Mouse (Mus musculus) olfactory bulb, adult 2 months (tissue): ENCODE data around the gene Wnt7b. TPM values are rescaled to one million over a fixed set of nuclear protein-coding genes. Genes with fewer than 3 reads are reported as not detected.

Source experiments
- H3K27ac ChIP-seq: fragments of 200-500 bp; 2 replicates; pipeline ENCODE4 v1.5.1; 2012; ENCODE audit warnings: low read depth, low read length; ENCODE audit not compliant: insufficient read depth
- H3K4me1 ChIP-seq: fragments of 200-500 bp; 2 replicates; pipeline ENCODE4 v1.6.1; 2012; ENCODE audit warnings: low read length; ENCODE audit not compliant: control insufficient read depth, insufficient read depth
- H3K4me3 ChIP-seq: fragments of 200-500 bp; 2 replicates; pipeline ENCODE4 v1.5.1; 2012; ENCODE audit warnings: mild to moderate bottlenecking, low read depth, low read length, moderate library complexity; ENCODE audit not compliant: insufficient read depth
- CTCF ChIP-seq: fragments of 200-500 bp; IDR thresholded peaks from 2 replicates; pipeline ENCODE4 v1.5.1; 2012; ENCODE audit warnings: low read depth, mild to moderate bottlenecking, low read length, moderate library complexity; ENCODE audit not compliant: insufficient read depth
- POLR2A ChIP-seq: fragments of 200-500 bp; IDR thresholded peaks from 2 replicates; pipeline ENCODE4 v1.6.1; 2012; ENCODE audit warnings: mild to moderate bottlenecking, low read depth, low read length, moderate library complexity; ENCODE audit not compliant: insufficient read depth
- whole genome bisulfite sequencing: fragments of 180-500 bp; shearing (Covaris S2); methylation state at CpG from one replicate; pipeline ENCODE4 v1.1.7; 2018; 5-methylcytosine and 5-hydroxymethylcytosine counted together
- polyA plus RNA-seq: library from polyadenylated mRNA; stranded (reverse); fragments of >200 nt; gene quantifications from 2 replicates; pipeline ENCODE4 v1.2.4, GENCODE M21; 2012; ENCODE audit warnings: low replicate concordance; ENCODE audit not compliant: missing spikeins, insufficient read depth, insufficient read length

Wnt7b gene
- polyA plus RNA-seq, 1 experiment, result not detected

DNA sequence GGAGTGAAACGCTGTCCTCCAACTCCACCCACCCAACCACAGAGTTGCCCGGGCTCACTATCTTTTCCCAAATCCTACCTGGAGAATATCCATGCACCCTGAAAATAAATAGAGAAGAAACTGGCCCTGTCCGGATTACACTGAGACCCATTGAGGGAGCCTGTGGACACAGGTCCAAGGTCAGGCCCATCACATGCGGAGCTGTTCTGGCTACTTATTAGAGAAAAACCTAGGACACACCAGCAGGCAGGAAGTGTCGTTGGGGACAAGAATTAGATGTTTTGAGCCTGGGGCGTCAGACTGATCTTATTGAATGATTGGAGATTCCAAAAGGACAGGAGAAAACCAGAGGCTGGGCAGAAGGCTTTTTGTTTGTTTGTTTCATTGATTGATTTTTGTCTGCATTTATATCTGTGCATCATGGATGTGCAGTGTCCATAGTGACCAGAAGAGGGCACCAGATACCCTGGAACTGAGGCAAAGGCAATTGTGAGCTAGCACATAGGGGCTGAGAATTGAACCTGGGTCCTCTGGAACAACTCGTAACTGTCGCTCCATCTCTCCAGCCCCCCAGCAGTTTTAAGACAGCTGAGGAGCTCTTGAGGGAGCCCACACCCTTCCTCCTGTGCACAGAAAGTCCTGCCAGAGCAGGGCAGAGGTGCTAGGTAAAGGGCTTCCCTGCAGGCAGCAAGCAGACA lies 30.5 kb upstream of the Wnt7b start:
- TF ChIP-seq CTCF (no peak), POLR2A (no peak)
- no peak overlapping the region for H3K4me3 ChIP-seq
- 72% methylated on average over 8 of the region's 8 CpGs for WGBS

DNA sequence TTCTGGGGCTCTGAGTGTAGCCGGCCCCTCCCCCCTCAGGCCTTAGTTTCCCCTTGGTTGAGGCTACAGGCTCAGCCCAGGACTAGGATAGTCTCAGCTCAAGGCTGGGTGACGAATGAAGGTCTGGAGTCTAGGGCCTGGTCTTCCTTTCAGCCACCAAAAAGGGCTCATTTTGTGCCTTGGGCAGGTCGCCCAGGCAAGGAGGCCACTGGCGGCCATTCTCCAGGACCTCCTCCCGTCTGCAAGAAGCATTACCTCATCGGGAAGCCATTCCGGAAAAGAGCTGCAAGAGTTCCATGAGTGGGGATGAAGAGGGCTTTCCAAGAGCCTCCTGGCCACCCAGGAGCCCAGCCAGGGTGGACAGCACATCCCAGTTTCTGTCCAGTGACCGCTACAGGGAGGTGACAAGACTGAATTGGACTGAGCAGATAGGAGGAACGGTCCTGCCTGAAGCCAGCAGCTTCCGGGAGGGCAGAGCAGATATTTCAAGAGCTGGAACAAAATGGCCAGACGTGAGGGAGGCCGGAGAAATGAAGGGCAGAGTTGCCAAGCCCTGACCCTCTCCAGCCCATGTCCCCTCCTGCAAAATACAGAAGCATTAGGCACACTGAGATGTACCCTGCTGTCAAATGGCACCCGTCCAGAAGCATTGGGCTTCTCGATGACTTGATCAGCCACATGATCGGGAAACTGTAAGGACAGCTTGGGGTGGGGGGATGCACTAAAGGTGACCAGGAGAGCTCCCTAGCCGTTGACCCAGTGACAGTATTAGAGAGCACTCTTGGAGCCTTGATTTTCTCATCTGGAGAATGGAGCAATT lies 29.6 kb upstream of the Wnt7b start:
- Histone ChIP-seq H3K27ac (peak overlapping the region; percentile 61), H3K4me1 (peaks cover 41% of the 10 kb centered on the region), H3K4me3 (no peak overlapping the region)
- WGBS, result 54% methylated on average over 16 of the region's 16 CpGs
- no peak for TF ChIP-seq CTCF
- no peak for TF ChIP-seq POLR2A

More for the DNA sequence above, 30.5 kb upstream of the Wnt7b start:
- H3K27ac ChIP-seq, result 0 out of 2 replicates have a peak overlapping the region, but pooled peaks have one; percentile 9
- peaks cover 41% of the 10 kb centered on the region for H3K4me1 ChIP-seq

DNA sequence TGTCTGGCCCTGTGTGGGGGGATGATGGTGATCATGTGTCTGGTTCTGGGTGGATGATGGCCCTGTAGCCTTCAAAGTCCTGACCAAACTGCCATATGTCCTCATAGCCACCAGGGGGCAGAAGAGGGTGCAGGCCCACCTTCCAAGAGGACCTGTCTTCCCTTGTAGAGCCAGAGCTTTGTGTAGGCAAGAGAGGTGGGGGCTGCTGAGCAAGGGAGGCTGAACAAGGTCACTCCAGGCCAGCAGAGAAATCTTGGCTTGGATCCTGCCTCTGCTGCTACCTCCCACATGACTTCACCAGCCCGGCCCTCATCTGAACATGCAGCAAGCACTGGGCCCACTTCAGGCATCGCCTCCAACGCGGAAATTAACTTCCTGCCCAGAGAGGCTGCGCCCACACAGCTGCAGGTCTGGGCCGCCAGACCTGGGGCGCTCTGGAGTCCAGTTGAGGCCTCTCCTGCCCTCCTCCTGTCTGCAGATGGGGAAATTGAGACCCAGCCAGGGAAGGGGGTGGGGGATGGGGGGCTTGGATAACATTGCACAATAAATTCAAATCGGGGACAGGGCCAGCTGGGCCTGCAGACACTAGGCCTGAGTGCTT lies 28.4 kb upstream of the Wnt7b start:
- Histone ChIP-seq H3K4me3 (no peak overlapping the region), H3K4me1 (peaks cover 46% of the 10 kb centered on the region), H3K27ac (peak overlapping the region; percentile 61)
- TF ChIP-seq CTCF (peak; percentile 87), POLR2A (no peak)
- 12% methylated on average over 8 of the region's 8 CpGs for WGBS

DNA sequence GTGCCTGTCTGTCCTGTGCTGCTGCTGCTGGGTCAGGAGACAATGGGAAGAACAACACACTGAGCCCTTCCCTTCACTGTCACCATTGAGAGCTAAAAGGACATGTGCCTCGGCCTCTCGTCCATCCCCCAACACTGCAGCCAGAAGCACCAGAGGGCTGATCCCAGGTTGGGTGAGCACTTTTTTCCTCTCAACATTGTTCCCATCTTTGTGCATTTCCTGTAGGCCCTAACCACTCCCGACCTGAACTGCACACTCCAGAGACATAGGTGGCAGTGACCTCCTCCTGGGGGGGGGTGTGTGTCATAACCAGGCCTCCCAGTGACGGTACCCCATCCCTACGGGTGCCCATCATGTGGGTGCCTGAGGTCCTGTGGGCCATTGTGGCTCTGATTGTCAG lies 27.8 kb upstream of the Wnt7b start:
- 59% methylated on average over 5 of the region's 5 CpGs for WGBS
- 0 out of 2 replicates have a peak overlapping the region, but pooled peaks have one; percentile 1 for H3K27ac ChIP-seq
- H3K4me1 ChIP-seq, result peaks cover 43% of the 10 kb centered on the region
- H3K4me3 ChIP-seq, result no peak overlapping the region
- TF ChIP-seq POLR2A (no peak), CTCF (no peak)

DNA sequence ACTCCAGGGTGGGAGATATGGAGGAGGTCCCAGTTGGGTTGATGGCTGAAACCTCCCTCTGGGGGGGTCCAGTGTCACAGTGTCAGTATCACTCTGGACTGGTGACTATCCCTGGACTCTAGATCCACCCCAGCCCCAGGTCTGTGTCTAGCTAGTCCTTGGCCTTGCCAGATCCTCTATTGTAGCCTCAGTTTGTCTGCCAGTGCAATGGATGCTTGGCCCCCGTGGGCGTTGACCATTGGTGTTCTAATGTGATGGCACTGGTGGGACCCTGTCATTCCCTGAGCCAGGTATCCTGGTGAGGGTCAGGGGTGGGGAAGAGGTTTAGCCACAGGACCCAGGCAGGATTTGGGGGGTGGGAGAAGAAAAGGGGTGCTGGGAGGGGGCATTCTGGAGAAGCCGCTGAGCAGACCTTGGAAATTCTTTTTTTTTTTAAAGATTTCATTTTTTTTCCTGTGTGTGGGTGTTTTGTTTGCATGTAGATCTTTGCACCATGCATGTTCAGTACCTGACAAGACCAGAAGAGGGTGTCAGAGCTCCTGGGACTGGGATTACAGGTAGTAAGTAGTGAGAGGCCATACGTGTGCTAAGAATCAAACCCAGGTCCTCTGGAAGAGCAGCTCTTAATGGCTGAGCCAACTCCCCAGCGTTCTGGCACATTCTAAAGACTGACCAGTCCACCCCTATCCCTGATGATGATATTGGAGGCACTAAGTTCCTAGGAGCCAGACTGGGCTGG lies 27.2 kb upstream of the Wnt7b start:
- TF ChIP-seq CTCF (no peak), POLR2A (no peak)
- 82% methylated on average over 5 of the region's 5 CpGs for WGBS
- no peak overlapping the region for H3K27ac ChIP-seq

DNA sequence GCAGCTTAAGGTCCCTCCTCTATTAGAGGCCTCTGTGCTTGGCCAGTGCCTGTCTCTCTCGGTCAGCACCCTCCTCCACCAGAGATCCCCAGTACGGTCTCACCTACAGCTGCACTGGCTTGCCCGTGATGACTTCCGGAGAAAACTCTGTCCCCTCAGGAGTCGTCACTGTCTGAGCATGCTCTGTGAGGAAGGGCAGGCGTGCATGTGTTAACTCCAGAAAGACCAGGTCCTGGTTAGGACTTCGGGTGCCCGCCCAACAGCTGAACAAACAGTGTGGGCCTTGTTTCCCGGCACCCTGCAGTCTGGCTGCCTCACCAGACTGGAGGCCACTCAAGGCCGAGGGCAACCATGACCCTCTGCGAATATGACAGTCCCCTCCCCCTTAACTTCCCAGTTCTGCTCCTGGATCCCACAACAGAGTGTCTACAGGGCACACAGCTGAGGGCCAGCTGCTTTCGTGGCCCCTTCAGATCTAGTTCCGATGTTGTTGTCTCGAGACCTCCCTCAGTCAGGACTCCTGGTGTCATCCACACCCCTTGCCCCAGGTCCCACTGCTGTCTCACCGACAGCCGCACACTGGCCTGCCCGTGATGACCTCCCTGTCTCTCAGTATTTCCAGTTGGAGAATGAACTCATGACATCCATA lies 23.8 kb upstream of the Wnt7b start:
- 62% methylated on average over 17 of the region's 17 CpGs for WGBS
- peak overlapping the region; percentile 4; the same call in 1 of the 2 replicates for H3K4me3 ChIP-seq
- H3K27ac ChIP-seq, result peak overlapping the region; percentile 54; the same call in 1 of the 2 replicates
- TF ChIP-seq POLR2A (no peak), CTCF (no peak)
- peaks cover 15% of the 10 kb centered on the region for H3K4me1 ChIP-seq

More for the DNA sequence above, 27.2 kb upstream of the Wnt7b start:
- Histone ChIP-seq H3K4me3 (no peak overlapping the region), H3K4me1 (peaks cover 40% of the 10 kb centered on the region)

DNA sequence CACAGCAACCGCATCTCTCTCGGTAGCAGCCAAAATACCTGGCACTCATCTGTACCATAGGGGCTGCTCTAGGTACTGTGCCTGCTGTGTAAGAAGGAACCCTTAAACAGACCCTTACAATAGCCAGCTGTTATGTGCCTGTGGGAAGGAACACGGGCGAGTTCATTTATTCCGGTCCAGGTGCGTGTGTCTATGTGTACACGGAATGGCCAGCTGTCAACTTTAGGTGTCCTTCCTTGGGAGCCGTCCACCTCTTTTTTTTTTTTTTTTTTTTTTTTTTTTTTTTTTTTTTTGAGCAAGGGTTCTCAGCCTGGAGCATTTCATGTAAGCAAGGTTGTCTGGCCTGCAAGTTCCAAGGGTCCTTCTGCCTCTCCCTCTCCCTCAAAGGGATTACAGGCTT lies 22.7 kb upstream of the Wnt7b start:
- H3K4me1 ChIP-seq, result peaks cover 15% of the 10 kb centered on the region
- TF ChIP-seq CTCF (no peak), POLR2A (no peak)
- 91% methylated on average over 8 of the region's 8 CpGs for WGBS
- H3K4me3 ChIP-seq, result no peak overlapping the region
- H3K27ac ChIP-seq, result no peak overlapping the region

GRCm38 (mm10) chr15:85604507-85604906 lies 22.2 kb upstream of the Wnt7b start:
- H3K4me3 ChIP-seq, result no peak overlapping the region
- TF ChIP-seq CTCF (no peak), POLR2A (no peak)
- 88% methylated on average over 4 of the region's 4 CpGs for WGBS
- peaks cover 19% of the 10 kb centered on the region for H3K4me1 ChIP-seq
- H3K27ac ChIP-seq, result no peak overlapping the region
